Mouse (Mus musculus) T-helper 1 cell (primary cell): ENCODE results near the gene Mical2.

ENCODE experiments used
- in situ Hi-C: fragments of 300-600 bp; cut with MboI, MseI; formaldehyde crosslinking; loops from one replicate; pipeline ENCODE4 v1.15.1; 2025; ENCODE audit warnings: high pct_unique_total_duplicates

The Mical2 gene

DNA sequence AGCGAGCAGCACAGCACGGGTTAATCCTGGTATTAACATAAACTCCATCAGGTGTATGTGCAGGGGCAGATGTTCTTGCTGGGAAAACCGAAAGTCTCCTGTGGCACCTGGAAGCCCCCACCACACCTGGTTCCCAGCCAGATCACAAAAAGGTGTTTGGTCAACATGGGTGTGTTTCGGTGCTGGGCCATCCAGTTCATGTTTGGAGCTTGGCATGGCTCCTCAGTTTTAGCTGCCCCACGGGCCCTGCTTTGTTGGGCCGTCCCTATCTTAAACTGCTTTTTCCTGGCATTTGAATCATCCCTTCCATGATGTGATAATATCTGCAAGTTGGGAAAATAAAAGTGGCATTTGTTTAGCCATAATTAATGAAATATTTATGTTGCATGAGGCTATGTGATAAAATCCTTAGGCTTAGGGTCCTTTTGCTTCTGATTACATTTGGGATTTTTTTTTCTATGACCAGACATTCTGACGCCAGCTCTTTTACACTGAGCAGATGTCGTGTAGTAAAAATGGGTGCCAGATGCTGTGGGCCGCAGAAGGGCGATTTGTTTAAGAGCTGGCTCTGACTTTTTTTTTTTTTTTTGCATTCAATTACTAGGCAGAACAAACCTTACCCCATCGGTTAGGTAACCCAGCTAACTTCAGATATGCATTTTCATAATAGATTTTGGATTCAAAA, 164.7 kb downstream of the Mical2 start:
- in situ Hi-C loops = no loop called here

DNA sequence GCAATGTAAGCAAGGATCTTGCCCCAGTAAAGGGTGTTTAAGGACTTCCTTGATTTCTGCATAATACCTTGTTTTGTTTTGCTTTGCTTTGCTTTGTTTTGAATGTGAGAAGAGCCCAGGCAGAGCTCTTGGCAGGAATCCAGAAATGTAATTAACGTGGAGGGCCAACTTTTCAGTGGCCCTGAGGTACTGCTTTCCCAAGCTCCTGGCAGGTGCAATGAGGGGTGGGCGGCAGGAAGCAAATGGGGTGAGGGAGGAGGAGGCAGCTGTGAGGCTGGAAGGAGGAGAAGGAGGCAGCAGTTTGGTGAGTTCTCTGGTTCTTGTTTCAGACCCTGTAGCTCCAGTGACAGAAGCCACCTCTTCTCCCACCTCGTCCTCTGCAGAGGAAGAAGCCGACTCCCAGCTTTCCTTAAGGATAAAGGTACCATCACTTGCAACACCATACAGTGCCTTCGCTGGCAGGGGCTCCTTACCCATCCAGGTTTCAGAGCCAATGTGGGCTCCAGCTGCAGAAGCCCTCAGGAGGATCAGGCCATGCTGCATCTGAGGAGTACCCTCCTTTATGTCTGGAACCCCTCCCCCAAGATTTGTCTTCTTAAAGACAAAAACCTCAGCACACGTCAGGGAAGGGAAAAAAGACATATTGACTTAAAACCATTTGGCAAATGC, 165.4 kb downstream of the Mical2 start:
- in situ Hi-C loops = no loop called here

GRCm38 (mm10) chr7:112397786-112398185, 172.1 kb downstream of the Mical2 start:
- in situ Hi-C loops = loop anchor here (5.0 kb wide), 1 partner anchor 470 kb away; no protein-coding TSS in a partner anchor

- in situ Hi-C loops = loop anchor here (5.0 kb wide), 1 partner anchor 468 kb away; no protein-coding TSS in a partner anchor
Observed at GRCm38 (mm10) chr7:112399425-112400170, 173.9 kb downstream of the Mical2 start.

DNA sequence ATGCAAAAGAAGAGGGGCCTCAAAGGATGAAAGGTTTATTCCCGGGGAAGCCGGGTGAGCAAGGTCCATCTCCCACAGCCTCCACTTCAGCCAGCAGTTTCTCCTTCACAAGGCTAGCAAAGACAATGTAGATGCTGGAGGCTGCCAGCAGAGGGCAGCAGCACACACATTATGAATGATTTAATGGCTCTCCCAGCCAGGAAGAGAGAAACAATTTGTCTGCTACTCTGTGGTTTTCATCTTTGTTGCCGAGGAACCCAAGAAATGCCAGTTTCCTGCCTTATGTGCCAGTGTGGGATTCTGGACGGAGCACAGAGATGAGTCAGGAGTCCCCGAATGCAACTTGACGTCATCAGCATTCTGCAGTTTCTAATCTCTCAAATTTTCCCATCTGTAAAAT, 174.5 kb downstream of the Mical2 start:
- in situ Hi-C loops = no loop called here

- in situ Hi-C loops = no loop called here
Observed at GRCm38 (mm10) chr7:112405061-112405460, 179.4 kb downstream of the Mical2 start.

GRCm38 (mm10) chr7:112405578-112405977, 179.9 kb downstream of the Mical2 start:
- in situ Hi-C loops = no loop called here

GRCm38 (mm10) chr7:112407597-112407996, 181.9 kb downstream of the Mical2 start:
- in situ Hi-C loops = no loop called here

DNA sequence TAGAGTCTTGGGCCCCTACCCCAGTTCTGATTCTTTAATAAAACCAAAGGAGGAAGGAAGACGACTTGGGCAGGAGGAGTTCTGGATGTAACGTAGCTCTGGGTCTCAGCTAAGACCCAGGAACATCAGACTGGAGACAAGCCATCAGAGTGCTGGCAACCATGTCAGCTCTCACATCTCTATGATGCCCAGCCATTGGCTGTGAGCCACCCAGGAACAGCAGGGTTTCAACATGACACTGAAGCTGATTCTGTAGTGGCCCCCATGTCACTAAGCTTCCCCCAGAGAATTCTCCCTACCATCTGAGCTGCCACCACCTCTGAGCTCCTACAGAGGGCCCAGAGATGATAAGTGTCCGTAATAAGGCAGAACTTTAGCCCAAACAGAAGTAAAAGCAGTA, 184.3 kb downstream of the Mical2 start:
- in situ Hi-C loops = no loop called here

DNA sequence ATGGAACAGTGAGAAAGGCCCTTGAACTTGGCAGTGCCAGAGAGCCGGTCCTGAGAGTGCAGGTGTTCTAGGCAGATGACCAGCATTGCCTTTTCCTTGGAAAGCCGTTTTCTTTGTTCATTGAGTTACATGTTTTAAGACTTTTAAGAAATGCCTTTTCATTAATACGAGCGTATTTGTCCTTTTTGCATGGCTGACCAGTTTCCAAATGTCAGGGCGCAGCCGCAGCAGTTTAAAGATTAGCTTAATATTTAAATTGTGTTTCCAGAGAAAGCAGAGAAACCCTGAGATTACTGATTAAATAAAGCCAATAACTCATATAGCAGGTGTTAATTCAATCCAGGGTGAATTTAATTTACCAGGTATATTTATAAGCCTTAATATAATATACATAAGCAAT, 187.6 kb downstream of the Mical2 start:
- in situ Hi-C loops = no loop called here

- in situ Hi-C loops = no loop called here
Observed at GRCm38 (mm10) chr7:112416058-112416526, 190.4 kb downstream of the Mical2 start.

DNA sequence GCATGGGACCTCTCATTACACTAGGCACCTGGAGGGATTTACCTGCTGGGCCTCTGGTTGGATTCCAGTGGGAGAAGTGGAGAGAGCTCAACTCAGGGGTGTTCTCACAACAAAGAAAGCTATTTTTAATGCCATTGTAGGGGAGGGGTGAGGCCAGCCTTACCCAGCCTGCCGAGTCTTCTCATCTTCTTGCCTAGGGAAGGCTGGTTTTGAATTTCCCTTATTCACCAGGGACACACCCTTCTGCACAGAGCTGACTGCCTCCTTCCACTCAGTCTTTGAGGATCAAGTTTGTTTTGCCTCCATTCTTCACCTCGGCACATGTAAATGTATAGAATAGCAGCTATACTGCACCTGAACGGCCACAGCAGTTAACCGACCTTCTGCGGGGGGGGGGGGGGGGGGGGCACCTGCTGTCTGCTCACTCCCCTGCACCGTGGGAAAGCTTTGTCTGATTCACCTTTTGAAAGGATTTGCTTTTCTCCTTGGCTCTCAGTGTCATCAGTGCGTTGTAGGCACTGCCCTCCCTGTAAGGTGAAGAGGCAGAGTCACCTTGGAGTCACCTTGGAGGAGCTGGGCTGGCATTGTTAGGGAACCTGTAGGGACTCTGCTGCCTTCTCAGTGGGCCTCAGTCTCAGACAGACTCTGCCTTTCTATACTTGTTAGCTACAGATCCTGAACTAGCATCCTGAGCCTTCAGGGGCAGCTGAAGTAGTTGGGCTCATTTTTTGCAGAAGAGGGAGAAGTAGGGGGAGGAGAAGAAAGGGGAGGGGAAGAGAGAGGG, 191.3 kb downstream of the Mical2 start:
- in situ Hi-C loops = no loop called here

DNA sequence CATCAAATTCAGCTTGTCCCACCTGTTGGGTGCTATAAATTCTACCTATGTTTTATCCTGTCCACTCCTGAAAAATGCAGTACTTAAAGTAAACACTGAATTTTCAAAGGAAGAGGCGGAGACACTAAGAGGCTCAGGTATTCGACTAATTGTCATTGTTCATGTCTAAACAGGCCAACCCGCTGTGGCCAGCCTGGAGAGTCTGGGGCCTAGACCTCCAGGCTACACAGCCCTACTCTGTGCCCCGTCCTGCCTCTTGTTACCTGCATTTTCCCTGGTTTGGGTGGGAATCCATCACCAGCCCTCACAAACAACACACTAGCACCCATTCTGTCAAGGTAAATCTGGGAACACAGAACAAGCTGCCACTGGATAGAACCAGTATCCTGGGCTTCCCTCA, 191.9 kb downstream of the Mical2 start:
- in situ Hi-C loops = no loop called here

DNA sequence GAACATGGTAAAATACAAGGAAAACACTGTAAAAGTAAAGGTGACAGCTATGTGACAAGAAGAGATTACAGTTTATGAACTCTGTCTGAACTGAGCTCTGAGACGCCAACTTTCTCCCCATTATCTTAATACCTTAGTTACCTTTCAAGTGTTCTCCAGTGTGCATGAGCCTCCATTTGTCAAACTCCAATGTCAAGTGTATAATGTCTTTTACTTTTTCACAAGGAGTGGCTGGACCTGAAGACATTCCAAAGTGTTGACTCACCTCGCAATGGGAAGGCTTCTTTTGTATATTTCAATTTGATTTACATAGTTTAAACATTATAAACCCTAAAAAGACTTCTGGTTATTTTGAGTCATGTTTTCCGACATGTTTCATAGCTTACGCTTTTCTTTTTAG, 197.8 kb downstream of the Mical2 start:
- in situ Hi-C loops = no loop called here

- in situ Hi-C loops = no loop called here
Observed at GRCm38 (mm10) chr7:112426811-112427210, 201.2 kb downstream of the Mical2 start.

GRCm38 (mm10) chr7:112427357-112428157, 201.9 kb downstream of the Mical2 start, which contains the start of gene Parva:
Parva (plus strand) TSS chr7:112427505.
- in situ Hi-C loops = no loop called here

- in situ Hi-C loops = no loop called here
Observed at GRCm38 (mm10) chr7:112428158-112428535, 202.5 kb downstream of the Mical2 start.

- in situ Hi-C loops = no loop called here
Observed at GRCm38 (mm10) chr7:112439846-112440245, 214.2 kb downstream of the Mical2 start.

- in situ Hi-C loops = no loop called here
Observed at GRCm38 (mm10) chr7:112444152-112444984, 218.7 kb downstream of the Mical2 start.

- in situ Hi-C loops = no loop called here
Observed at GRCm38 (mm10) chr7:112444985-112445367, 219.3 kb downstream of the Mical2 start.
